Mouse (Mus musculus): ENCODE measurements at regions not wholly inside any gene's neighbourhood (a gene's known extent, or its start where the extent isn't known, plus 50 kb on each side); places are given as distances from the start of the nearest gene placed in this dataset.
A peak's percentile ranks its signal among the peaks of the same experiment; 100 is the strongest.

GRCm38 (mm10) chr13:60020175-60020487, 157.0 kb downstream of the Gas1 start:
- no peak overlapping the region for H3K4me3 ChIP-seq
- no peaks in the 10 kb centered on the region for H3K27me3 ChIP-seq
- ATAC-seq (ENCODE audit: low FRiP score, low read depth): no peak
- peak overlapping the region; percentile 97 for H3K27ac ChIP-seq
- 9% methylated on average over 5 of the region's 5 CpGs for WGBS
- no peak overlapping the region; the same call in 1 of the 2 replicates for H3K9ac ChIP-seq
- H3K4me2 ChIP-seq (replicated peaks): peak overlapping the region; percentile 42; the same call in 1 of the 2 replicates
- H3K9me3 ChIP-seq: no peaks in the 10 kb centered on the region
- no peaks in the 10 kb centered on the region for H3K36me3 ChIP-seq
- peaks cover 56% of the 10 kb centered on the region for H3K4me1 ChIP-seq

- peak overlapping the region; percentile 97 for H3K27ac ChIP-seq
- peak overlapping the region; percentile 43; the same call in 1 of the 2 replicates for H3K9ac ChIP-seq
- H3K4me1 ChIP-seq: peaks cover 62% of the 10 kb centered on the region
- peak overlapping the region; percentile 42 for H3K4me2 ChIP-seq (replicated peaks)
- no peaks in the 10 kb centered on the region for H3K36me3 ChIP-seq
- WGBS: 2% methylated on average over 13 of the region's 13 CpGs
- ATAC-seq (ENCODE audit: low FRiP score, low read depth): peak; percentile 93
- no peaks in the 10 kb centered on the region for H3K27me3 ChIP-seq
- H3K4me3 ChIP-seq: no peak overlapping the region
- H3K9me3 ChIP-seq: no peaks in the 10 kb centered on the region
Observed at GRCm38 (mm10) chr13:60019291-60020174, 157.6 kb downstream of the Gas1 start.

- 32% methylated on average over 8 of the region's 8 CpGs for WGBS
- ATAC-seq (ENCODE audit: low FRiP score, low read depth): peak; percentile 66
Observed at GRCm38 (mm10) chr13:60015854-60016366, 161.3 kb downstream of the Gas1 start.

GRCm38 (mm10) chr13:60012046-60012813, 164.9 kb downstream of the Gas1 start:
- Histone ChIP-seq H3K36me3 (no peaks in the 10 kb centered on the region), H3K4me1 (peaks cover 94% of the 10 kb centered on the region), H3K9me3 (no peaks in the 10 kb centered on the region), H3K27ac (peak overlapping the region; percentile 61), H3K4me3 (no peak overlapping the region), H3K4me2 (replicated peaks) (no peak overlapping the region), H3K9ac (no peak overlapping the region), H3K27me3 (no peaks in the 10 kb centered on the region)
- WGBS: 45% methylated on average over 16 of the region's 16 CpGs
- ATAC-seq (ENCODE audit: low FRiP score, low read depth): peak; percentile 67

More at GRCm38 (mm10) chr13:60015854-60016366, 161.3 kb downstream of the Gas1 start:
- H3K9ac ChIP-seq: no peak overlapping the region
- peaks cover 96% of the 10 kb centered on the region for H3K4me1 ChIP-seq
- peak overlapping the region; percentile 88 for H3K27ac ChIP-seq
- H3K27me3 ChIP-seq: no peaks in the 10 kb centered on the region
- no peak overlapping the region for H3K4me3 ChIP-seq
- no peaks in the 10 kb centered on the region for H3K36me3 ChIP-seq
- H3K9me3 ChIP-seq: no peaks in the 10 kb centered on the region
- H3K4me2 ChIP-seq (replicated peaks): peak overlapping the region; percentile 21

GRCm38 (mm10) chr13:60011092-60011491, 166.1 kb downstream of the Gas1 start:
- no peaks in the 10 kb centered on the region for H3K36me3 ChIP-seq
- no peak for ATAC-seq (ENCODE audit: low FRiP score, low read depth)
- no peak overlapping the region for H3K9ac ChIP-seq
- no peaks in the 10 kb centered on the region for H3K9me3 ChIP-seq
- H3K4me2 ChIP-seq (replicated peaks): no peak overlapping the region
- peaks cover 88% of the 10 kb centered on the region for H3K4me1 ChIP-seq
- 85% methylated on average over 2 of the region's 2 CpGs for WGBS
- no peak overlapping the region for H3K4me3 ChIP-seq
- 0 out of 2 replicates have a peak overlapping the region, but pooled peaks have one; percentile 61 for H3K27ac ChIP-seq
- no peaks in the 10 kb centered on the region for H3K27me3 ChIP-seq

- Histone ChIP-seq H3K4me3 (no peak overlapping the region), H3K9me3 (no peaks in the 10 kb centered on the region), H3K9ac (no peak overlapping the region), H3K27me3 (no peaks in the 10 kb centered on the region), H3K27ac (peak overlapping the region; percentile 88), H3K4me2 (replicated peaks) (peak overlapping the region; percentile 23; the same call in 1 of the 2 replicates), H3K36me3 (no peaks in the 10 kb centered on the region), H3K4me1 (peaks cover 59% of the 10 kb centered on the region)
- ATAC-seq (ENCODE audit: low FRiP score, low read depth): peak; percentile 84
- 3% methylated on average over 7 of the region's 7 CpGs for WGBS
Observed at GRCm38 (mm10) chr13:60007593-60007992, 169.6 kb downstream of the Gas1 start.

- peaks cover 58% of the 10 kb centered on the region for H3K4me1 ChIP-seq
- H3K4me3 ChIP-seq: no peak overlapping the region
- no peak for ATAC-seq (ENCODE audit: low FRiP score, low read depth)
- no peak overlapping the region for H3K9ac ChIP-seq
- H3K27me3 ChIP-seq: no peaks in the 10 kb centered on the region
- no peaks in the 10 kb centered on the region for H3K36me3 ChIP-seq
- no peaks in the 10 kb centered on the region for H3K9me3 ChIP-seq
- WGBS: 57% methylated on average over 4 of the region's 4 CpGs
- H3K4me2 ChIP-seq (replicated peaks): no peak overlapping the region
- H3K27ac ChIP-seq: peak overlapping the region; percentile 88
Observed at GRCm38 (mm10) chr13:60007031-60007430, 170.1 kb downstream of the Gas1 start.

GRCm38 (mm10) chr13:60004611-60005010, 172.6 kb downstream of the Gas1 start:
- Histone ChIP-seq H3K9ac (no peak overlapping the region), H3K9me3 (no peaks in the 10 kb centered on the region), H3K4me2 (replicated peaks) (no peak overlapping the region), H3K4me1 (peaks cover 58% of the 10 kb centered on the region), H3K27ac (no peak overlapping the region; the same call in 1 of the 2 replicates), H3K36me3 (no peaks in the 10 kb centered on the region), H3K27me3 (no peaks in the 10 kb centered on the region), H3K4me3 (no peak overlapping the region)
- 77% methylated on average over 2 of the region's 2 CpGs for WGBS
- ATAC-seq (ENCODE audit: low FRiP score, low read depth): no peak

- WGBS: 68% methylated on average over 8 of the region's 8 CpGs
- no peak overlapping the region for H3K27ac ChIP-seq
- ATAC-seq (ENCODE audit: low FRiP score, low read depth): no peak
Observed at GRCm38 (mm10) chr13:60002098-60002497, 175.1 kb downstream of the Gas1 start.

GRCm38 (mm10) chr13:60001637-60002036, 175.5 kb downstream of the Gas1 start:
- H3K4me3 ChIP-seq: no peak overlapping the region
- H3K4me1 ChIP-seq: peaks cover 44% of the 10 kb centered on the region
- no peak overlapping the region for H3K9ac ChIP-seq
- no peak for ATAC-seq (ENCODE audit: low FRiP score, low read depth)
- H3K4me2 ChIP-seq (replicated peaks): no peak overlapping the region
- no peaks in the 10 kb centered on the region for H3K36me3 ChIP-seq
- H3K27ac ChIP-seq: no peak overlapping the region
- no peaks in the 10 kb centered on the region for H3K27me3 ChIP-seq
- H3K9me3 ChIP-seq: no peaks in the 10 kb centered on the region
- 20% methylated on average over 4 of the region's 4 CpGs for WGBS

More at GRCm38 (mm10) chr13:60002098-60002497, 175.1 kb downstream of the Gas1 start:
- Histone ChIP-seq H3K4me1 (peaks cover 42% of the 10 kb centered on the region), H3K27me3 (no peaks in the 10 kb centered on the region), H3K36me3 (no peaks in the 10 kb centered on the region), H3K4me2 (replicated peaks) (no peak overlapping the region), H3K9me3 (no peaks in the 10 kb centered on the region), H3K9ac (no peak overlapping the region), H3K4me3 (no peak overlapping the region)

GRCm38 (mm10) chr13:60000618-60001347, 176.4 kb downstream of the Gas1 start:
- ATAC-seq (ENCODE audit: low FRiP score, low read depth): no peak
- H3K9ac ChIP-seq: no peak overlapping the region
- H3K4me3 ChIP-seq: no peak overlapping the region
- peak overlapping the region; percentile 66 for H3K27ac ChIP-seq
- no peak overlapping the region for H3K4me2 ChIP-seq (replicated peaks)
- H3K36me3 ChIP-seq: no peaks in the 10 kb centered on the region
- WGBS: 31% methylated on average over 8 of the region's 8 CpGs
- no peaks in the 10 kb centered on the region for H3K9me3 ChIP-seq
- H3K27me3 ChIP-seq: no peaks in the 10 kb centered on the region
- H3K4me1 ChIP-seq: peaks cover 51% of the 10 kb centered on the region

Measured in limb, embryonic 13.5 days (tissue).